Mouse (Mus musculus): ENCODE results near the gene Unc13b.

GRCm38 (mm10) chr4:43029121-43029520 is 29.6 kb upstream of the Unc13b start:
- TF ChIP-seq TAL1 (IDR thresholded peaks at IDR 0.05; ENCODE audit: low read length) (no peak), GATA1 (IDR thresholded peaks at IDR 0.05; ENCODE audit: low read length) (no peak)
